Mouse (Mus musculus) lung, postnatal 0 days (tissue): ENCODE results near the gene Hist3h2a.

Source experiments
- CTCF ChIP-seq: IDR thresholded peaks from 2 replicates; pipeline ENCODE4 v1.5.1; 2016; ENCODE audit warnings: antibody characterized with exemption, mild to moderate bottlenecking
- EP300 ChIP-seq: IDR thresholded peaks from 2 replicates; pipeline ENCODE4 v1.6.1; 2016; ENCODE audit warnings: antibody characterized with exemption, mild to moderate bottlenecking, control low read depth

DNA sequence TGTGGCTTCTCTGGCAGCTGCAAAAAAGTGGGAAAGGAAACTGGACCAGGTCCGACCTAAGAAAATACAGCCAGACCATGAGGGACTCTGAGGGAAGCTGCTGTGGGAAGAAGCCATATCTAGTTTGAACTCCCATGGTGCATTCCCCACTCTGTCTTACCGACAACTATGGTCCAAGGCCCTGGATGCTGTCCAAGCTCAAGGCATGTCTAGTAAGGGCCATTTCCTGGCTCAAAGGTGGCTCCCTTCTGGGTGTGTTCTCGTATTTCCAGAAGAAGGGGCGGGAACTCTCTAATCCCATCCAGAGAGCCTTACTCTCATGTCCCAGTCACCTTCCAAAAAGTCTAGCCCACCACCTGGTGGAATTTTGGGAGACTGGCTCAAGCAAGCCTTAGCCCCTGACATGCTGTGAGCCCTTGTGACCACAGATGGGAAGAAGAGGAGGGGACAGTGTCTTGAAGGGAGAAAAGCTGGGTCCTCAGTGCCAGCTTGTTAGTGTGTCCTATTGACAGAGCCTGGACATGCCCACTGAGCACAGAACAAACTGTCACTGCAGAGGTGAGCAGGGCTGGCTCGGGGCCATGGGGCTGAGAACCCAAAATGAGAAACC is 26.0 kb downstream of the Hist3h2a start:
- TF ChIP-seq CTCF = no peak
- TF ChIP-seq EP300 = no peak
